Mouse (Mus musculus): ENCODE data around the gene Pdcd7.

The Pdcd7 gene

DNA sequence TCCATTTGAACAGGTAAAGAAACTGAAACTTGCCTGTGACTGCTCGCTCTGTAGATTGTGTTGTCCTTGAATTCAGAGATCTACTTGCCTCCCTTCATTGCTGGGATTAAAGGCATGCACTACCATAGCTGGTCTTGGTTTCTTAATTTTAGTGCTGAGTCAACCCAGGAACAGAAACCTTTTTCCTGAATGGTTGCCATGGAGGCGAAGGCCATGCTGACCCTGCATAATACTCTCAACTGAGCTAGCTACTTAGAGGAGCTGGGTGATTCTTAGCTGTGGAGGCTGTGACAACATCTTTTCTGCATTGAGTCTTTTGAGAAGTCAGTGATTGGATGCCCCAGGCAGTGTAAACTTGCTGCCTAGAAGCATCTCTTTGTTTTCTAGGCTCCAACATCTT, 11.1 kb downstream of the Pdcd7 start:
- DNase-seq: no peak

DNA sequence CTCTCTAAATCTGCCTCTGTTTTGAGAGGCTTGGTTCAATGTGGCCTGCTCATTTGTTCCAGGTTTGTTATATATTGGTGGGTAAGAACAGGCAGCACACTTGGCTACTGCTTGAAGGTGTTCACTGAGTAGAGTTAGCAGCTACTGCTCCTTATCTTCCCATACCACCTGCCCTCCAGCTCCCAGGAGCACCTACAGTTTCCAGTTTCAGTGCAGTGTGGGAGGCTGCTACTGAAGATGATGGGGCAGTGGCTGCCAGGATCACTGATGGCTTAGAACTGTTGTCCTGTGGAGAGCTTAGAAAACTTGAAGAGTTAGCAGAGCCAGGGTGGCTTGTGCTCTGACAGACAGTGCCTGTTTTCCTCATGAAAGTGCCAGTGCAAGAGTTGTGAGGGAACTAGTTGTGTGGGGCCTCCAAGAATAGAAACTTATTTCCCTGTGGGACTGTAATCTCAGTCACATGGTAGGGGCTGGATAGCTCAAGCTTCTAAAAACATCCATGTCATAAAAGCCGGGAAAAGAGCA, 13.1 kb downstream of the Pdcd7 start:
- DNase-seq: no peak

DNA sequence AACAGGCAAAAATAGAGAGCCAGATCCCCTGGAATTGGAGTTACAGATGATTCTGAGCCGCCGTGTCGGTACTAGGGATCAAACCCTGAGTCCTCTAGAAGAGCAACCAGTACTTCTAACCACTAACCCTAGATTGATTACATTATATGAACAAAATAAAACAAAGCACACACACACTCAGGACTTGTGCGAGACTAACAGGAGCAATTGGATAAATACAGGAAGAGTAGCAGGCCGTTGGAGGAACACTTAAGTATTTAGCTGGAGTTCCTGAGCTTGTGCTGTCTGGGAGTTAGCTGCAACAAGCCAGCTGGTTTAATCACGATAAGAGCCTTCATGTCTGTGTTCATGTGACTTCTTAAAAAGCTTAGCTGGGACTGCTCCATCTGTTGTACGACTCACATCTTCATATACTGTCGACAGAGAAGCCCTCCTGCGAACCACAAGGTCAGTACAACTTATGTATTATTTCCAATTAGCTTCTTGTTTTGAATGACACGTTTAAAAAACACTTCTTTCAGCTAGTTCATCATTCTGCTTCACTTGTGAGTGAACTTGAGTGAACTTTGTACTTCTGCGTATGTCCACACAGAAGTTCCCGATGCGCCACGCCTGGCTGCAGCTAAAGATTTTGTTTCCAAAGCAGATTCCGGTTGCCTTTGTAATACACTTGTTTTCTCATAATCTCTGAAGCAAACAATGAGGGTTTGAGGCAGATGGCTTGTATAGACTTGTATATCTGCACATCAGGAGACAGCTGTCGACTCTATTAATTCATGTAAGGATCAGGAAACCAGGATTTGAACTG, 14.9 kb downstream of the Pdcd7 start, which contains the start of gene Ubap1l:
Gene Ubap1l, plus strand, starts transcription at position 401 of the 808 bp plus-strand sequence.
- DNase-seq: no peak

DNA sequence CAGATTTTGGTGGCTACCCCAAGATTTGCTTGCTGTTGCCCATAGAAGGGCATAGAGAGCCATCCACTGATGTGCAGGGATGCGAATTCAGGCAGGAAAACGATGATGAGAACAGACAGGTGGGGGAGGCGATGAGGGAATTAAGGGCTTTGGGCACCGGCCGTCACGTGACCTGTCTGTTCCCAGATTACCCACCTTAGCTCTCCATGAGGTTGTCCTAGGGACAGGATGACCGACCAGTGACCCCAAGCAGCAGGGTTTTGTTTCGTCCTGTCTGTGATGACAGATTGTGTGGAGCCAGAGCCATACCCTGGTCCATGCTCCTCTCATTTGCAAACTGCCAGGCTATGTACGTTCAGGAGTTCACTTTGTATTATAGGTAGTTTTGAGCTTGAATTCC, 17.8 kb downstream of the Pdcd7 start:
- no peak for DNase-seq

DNA sequence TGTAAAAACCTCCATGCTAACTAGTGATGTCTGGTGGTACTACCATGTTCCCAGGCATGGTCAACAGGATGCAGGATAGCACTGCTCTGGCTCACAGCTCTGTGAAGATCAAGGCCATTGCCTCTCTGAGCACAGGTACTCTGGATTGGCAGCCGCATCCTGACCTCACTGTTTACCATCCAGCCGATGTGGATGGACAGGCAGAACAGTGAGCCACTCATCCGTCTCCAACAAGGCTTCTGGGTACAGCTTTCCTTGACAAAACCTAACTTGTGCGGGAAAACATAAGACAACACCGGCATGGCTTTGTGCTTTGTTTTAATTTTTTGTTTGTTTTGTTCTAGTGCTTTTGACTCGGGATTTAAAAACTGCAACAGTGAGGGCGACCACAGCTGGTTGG, 19.8 kb downstream of the Pdcd7 start:
- no peak for DNase-seq

DNA sequence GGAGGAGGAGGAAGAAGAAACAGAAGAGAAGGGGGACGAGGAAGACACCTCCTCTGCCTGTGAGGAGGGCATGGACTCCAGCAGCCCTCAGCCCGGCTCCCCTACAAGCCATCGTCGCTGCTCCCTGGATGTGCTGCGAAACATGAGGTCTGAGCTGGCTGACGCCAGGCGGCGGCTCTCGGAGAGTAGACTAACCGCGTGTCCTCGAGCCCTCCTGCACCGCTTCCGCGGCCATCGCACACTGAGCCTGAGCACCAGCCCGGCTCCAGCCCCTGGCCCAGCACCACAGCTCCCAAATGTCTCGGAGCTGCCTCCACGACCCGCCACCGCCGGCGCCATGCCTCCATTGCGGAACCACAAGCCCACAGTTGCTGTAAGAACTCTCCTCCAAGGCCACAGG, 25.9 kb downstream of the Pdcd7 start:
- no peak for DNase-seq

DNA sequence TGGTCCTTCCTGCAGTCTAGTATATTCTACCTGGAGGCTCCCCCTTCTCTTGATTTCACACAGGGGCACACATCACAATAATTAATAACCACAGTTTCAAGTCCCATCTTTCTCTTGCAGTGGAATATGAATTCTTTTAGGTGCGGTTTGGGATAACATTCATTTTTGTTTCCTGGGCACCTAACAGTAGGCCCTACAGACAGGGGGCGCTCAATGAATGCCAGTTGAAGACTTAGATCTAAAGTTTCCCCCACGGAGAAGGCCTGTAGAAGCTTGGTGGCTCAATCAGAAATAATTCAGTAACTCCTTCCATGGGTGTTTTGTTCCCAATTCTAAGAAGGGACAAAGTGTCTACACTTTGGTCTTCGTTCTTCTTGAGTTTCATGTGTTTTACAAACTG, 26.5 kb downstream of the Pdcd7 start:
- peak; percentile 75 for DNase-seq

DNA sequence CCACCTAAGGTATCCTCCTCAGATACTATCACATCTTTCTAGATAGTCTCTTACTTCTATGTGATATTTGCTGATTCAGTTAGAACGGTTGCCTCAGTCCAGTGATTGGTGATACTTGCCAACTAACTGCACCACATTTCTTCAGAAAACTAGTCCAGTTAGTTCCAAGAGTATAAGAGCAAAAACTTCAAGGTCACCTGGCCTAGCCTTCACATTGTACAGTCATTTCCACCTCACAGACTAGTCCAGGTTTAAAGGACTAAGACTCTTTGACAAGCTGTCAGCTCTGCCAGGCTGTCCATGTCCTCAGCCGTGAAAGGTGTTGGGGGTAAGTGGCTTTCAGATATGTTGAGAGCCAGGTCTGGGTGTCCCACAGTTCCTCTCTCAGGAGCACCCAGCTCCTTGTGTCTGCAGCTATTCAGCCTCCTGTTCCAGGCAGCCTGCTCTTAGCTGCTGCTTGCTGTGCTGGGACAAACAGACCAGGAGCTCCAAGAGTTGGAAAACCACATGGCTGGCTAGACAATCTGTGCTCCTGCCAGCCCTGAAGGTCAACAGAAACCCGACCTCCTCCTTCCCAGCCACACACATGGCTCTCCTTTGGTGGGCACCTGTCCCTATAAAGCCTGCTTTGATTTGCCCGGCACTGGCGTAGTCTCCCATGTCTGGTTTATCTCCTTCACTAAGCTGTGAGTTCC, 28.7 kb downstream of the Pdcd7 start:
- no peak for DNase-seq

DNA sequence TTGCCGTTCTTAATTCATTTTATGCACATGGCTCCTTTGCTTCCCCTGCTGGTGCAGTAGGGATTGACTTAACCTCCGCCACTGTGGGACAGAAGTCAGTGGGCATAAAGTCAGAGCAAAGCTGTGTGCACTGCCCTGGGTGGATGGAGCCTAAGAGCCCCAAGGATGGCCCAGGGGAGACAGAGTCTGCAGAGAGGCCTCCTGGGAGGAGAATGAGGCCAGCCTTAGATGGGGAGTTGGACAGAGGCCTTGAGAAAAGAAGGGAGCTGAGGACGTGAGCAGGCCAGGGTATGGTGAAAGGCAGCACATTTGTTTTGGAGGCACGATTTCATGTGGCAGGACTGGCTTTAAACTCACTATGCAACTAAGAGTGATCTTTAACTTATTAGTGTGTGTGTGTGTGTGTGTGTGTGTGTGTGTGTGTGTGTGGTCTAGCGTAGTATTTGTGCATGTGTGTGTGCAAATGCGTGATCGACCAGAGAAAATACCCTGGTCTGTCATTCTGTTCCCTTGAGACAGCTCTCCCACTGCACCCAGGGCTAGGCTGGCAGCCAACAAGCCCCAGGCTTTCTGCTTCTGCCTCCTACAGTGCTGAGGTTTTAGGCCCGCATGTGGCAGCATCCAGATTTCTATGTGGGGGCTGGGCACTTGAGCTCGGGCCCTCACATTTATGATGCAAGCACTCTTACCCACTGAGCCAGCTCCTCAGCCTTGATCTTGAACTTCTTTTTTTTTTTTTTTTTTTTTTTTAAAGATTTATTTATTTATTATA, 29.4 kb downstream of the Pdcd7 start:
- DNase-seq: no peak

DNA sequence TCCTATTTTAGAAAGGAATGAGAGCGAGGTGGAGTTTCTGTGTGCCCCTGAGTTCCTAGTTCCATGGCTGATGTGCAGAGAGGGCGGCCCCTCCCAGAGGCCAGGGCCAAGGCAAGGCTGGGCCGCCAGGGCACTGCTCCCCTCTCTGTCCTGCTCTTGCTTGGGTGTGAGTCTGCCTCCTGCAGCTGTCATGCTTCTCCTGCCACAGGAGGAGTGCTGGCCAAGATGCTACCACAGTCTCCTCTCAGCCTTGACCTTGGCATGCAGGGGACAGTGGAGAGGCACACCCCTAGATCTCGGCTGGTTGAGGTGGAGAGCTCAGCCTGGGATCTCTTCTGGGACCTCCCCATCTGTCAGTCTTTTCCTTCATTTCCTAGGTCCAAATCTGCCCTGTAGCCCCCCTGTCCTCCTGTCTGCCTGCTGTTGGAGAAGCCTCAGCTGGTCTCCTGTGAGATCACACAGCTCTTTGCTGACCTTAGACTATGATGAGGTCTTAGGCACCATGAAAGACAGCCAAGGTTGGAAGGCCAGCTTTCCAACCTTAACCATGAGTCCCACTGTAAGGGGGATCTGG, 35.2 kb downstream of the Pdcd7 start:
- DNase-seq: peak; percentile 42

DNA sequence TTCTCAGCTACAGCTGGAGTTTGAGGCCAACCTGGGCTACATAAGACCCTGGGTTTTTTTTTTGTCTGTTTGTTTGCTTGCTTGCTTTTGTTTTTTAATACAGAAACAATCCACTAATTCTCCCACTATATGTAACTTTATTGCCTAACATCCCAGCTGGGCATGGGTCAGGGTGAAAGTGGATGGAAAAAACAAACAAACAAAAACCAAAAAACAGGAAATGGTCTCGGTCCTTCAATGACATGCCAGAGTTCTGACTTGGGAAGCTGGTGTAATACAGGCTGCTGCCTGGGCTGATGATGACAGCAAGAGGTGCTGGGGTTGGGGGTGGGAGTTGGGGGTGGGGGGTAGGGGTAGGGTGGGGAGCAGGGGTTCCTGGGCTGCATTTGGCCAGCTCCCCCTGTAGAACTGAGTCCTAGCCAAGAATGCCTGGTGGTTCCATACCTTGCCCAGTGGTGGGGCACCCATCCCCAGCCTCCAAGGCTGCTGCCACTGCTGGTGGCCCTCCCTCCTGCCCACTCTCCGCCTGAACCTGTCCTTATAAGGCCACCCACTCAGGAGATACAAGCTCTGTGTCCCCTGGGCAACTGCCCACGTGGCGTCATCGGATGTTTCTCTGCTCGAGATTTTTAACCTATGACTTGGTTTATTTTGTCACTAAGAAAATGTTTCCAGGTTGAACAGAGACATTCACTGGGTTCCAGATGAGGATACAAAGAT, 36.3 kb downstream of the Pdcd7 start:
- DNase-seq: peak; percentile 23

DNA sequence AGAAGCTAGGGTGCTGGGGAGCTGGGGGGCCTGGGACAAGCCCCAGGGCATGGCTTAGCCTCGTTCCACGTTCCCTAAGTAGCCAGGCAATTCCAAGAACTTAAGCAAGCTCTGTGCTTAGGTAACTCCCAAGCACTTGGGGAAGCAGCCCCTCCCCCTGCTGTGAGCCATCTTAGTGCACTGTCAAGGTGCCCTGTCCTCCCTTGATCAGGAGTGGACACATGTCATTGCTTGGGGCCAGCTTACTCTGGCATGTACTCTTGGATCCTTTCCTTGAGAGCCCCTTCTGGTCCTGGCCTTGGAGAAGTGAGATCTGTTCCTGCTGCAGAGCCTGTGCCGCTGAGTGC, 36.8 kb downstream of the Pdcd7 start:
- DNase-seq: peak; percentile 17

DNA sequence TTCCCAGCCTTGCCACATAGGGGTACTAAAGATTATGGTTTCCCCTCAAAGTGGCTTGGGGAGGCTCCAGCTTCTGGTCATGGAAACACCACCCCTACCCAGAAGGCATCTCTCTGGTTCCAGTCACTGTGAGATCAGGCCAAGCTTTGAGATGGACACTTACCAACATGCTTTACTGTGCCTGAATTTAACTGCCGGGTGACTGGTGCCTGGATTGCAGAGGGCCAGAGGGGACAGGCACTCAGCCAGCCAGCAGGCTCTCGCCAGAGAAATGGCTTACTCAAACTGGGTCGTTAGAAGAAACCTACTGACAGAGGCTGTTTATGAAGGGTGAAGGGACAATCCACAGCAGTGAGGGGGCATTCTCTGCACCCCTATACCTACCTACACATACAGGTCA, 38.4 kb downstream of the Pdcd7 start:
- DNase-seq: peak; percentile 62

DNA sequence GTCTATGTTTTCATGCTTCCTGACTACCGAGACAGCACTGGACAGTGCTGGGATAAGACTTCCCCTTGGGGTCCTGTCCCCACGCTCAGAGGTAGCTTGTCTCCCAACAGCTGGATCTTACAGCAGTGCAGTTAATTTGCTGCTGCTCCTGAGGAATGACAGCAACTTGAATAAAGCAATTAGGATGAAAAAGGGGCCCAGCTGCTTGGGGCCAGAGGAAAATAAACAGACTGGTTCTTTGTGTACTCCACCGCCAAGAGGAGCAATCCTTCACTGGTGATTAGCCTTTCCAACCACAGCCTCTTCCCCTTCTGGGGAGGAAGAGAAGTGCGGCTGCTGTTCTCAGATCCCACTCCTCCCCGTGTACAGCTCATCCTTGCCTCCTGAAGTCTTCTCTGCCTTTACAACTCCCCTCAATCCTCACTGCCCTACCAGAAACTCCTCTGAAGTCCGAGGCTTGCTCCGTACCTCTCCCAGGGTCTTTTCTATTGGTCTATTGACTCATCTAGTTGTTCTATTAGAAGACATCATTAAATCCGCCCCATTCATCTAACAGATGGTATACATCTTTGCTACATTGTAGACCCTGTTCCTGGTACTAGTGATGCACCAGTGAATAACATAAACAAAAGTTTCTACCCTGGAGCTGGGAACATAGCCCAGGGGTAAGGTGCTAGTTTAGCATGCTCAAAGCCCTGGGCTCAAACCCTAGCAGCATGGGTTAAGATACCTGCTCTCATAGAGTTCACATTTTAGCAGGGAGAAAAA, 40.7 kb downstream of the Pdcd7 start:
- DNase-seq: peak; percentile 80

DNA sequence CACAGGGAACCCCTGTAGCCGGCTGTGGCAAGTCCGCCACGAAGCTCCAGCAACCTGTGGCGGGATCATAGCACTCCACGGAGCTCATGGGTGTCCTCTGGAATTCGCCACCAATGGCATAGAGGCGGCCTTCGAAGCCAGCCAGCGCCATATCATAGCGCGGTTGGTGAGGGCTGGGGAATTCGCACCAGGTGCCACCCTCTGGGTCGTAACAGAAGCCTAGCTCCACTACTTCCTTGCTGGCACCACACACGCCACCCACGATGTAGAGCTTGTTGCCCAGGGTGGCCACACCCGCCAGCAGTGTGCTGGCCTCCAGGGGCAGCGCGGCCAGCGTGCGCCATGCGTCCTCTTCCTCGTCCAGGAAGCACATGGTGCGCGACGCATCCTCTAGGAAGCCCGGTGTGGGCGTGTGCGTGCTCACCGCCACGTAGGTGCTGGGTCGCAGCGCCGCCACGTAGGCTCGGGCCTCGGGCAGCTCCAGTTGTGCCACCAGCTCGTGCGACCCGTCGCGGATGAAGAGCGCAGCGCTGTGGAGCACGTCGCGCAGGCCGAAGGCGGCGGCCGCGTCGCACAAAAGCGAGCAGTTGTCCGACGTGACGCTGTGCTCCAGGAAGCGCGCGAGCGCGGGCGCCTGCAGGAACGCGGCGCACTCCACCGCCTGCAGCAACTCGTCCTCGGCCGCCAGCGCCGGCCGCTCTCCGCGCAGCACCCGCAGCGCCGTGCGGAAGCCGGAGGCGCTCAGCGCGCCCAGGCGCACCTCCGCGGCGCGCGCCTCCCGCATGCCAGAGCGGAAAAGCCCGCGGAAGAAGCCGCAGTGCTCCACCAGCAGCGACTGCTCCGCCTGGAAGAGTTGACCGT, 45.1 kb downstream of the Pdcd7 start:
- DNase-seq: no peak

DNA sequence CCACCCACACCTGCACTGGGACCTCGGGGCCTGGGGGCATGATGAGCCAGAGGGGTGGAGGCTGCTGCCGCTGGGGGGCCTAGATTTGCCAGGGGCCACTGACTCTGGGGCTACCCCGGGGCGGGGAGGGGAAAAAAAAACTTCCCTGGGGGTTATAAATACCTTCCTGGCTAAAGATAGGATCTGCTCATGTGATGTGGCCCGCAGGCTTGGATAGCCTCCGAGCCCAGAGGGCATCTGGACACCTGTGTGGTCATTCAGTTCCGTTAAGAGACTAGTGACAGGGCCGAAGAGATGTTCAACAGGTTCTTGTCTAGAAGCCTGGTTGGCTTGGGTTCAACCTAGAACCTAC, 45.7 kb downstream of the Pdcd7 start, which contains the start of gene Kbtbd13:
Gene Kbtbd13, minus strand, starts transcription at position 40 of the 352 bp plus-strand sequence.
- no peak for DNase-seq

DNA sequence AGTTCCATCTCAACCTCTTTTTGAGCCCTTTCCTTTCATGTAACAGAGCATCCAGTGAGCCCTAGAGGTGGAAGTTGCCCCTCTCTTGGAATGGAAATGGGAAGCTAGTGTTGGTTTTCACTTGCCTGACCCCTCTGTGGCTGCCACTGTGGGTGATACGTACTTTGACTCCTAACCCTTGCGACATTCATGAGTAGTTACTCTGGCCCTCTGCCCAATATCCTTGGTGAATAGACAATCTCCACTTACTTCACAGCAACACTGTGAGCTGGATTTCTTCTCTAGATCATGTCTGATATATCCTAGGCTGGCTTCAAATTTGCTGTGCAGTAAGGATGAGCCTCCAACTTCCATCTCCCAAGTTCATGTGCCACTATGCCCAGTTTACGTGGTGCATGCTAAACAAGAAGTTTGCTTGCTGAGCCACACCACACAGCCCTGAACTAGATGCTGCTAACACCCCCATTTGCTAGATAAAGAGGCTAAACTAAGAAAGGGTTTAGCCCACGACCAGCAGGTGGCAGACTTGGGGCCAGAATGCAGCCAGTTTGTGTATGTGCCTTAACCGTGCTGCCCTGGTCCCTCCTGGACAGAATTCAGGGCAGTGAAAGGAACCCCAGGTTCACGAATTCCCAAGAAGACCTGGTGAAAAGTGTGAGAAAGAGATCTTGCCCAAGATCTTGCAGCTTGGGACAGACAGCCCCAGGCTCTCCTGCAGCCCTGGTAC, 46.9 kb downstream of the Pdcd7 start:
- peak; percentile 86 for DNase-seq

DNA sequence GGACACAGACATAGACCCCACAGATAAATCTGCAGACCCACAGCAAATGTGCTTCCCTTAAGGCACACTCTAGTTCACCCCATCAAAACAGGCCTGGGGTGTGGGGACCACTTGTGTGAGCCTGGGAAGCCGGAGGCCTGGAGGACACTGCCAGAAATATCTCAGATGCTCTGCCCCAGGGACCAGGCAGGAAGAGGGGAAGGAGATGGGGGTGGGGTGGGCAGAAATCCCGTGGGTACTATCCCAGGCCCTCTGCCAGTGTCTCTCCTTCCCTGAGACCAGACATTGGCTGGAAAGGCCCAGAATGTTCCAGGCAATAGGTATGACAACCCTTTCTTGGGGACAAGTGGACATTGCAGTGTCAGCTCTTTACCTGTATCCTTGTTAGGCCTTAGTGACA, 47.7 kb downstream of the Pdcd7 start:
- DNase-seq: no peak

DNA sequence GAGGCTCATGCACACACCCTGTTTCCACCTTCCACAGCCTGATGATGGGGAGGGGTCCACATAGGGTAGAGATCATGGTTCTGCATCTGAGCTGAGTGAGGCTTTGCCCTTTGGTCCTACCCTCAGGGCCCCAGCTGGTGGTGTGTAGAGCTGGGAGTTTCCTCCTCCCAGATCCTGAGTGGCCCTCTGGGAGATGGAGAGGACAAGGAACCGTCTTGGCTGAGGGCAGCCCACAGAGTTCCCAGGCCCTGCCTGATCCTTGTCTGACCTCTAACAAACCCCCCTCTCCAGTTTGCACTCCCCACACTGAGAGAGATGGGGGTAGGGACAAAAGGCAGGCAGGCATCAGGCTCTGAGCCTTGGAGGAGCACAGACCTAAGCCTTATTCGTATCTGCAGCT, 48.5 kb downstream of the Pdcd7 start:
- no peak for DNase-seq

DNA sequence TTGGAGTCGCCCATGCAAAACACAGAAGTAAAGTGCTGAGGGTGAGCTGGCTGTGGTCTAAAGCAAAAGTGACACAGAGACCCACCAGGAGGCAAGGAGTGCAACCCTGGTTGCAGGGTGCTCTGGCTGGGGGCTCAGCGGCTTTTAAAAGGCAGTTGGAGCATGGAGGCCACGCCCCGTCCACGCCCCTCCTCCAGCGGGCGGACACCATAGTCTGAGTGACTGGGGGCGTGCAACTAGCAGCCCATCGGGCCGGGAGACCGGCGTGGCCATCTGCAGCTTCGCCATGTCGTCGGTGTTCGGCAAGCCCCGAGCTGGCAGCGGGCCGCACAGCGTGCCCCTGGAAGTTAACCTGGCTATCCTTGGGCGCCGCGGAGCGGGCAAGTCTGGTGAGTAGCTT, 52.4 kb downstream of the Pdcd7 start, which contains the start of gene Rasl12:
Gene Rasl12, plus strand, starts transcription at position 228 of the 400 bp plus-strand sequence.
- peak; percentile 87 for DNase-seq

All from lung, postnatal 36 days (tissue).